15 mouse cellular contexts compared by ENCODE assay signal in genomic region chr6:134211458-134211776, GRCm38 (mm10).
DNase-seq lines count a peak whose midpoint lies in the region; ATAC-seq and TF ChIP-seq lines count a peak whose summit lies in the region.
"Had no signal": no experiment of that assay in that cellular context is flagged by ENCODE, and none has a peak within 500 bp of the region (broad histone marks: within the 10 kb centered on the region; RNA-seq: fewer than 3 reads in every experiment).

No protein-coding gene starts in this region.

- no peaks in the 10 kb centered on the region for H3K36me3 ChIP-seq in lung, embryonic 14.5 days (ENCODE audit: insufficient read depth)
- H3K36me3 ChIP-seq in heart, embryonic 10.5 days = peaks cover 10% of the 10 kb centered on the region; the same call in 1 of the 2 replicates
- H3K36me3 ChIP-seq in hindbrain, embryonic 14.5 days (replicated peaks; ENCODE audit: control insufficient read depth, insufficient read depth) = no peaks in the 10 kb centered on the region
- H3K36me3 ChIP-seq: forebrain, embryonic 10.5 days; liver, embryonic 13.5 days had no signal

- H3K4me3 ChIP-seq in lung, embryonic 14.5 days (ENCODE audit: low read depth, low read length) = no peak overlapping the region
- H3K4me3 ChIP-seq in heart, embryonic 10.5 days = no peak overlapping the region
- H3K4me3 ChIP-seq in hindbrain, embryonic 14.5 days (replicated peaks; ENCODE audit: low read length) = no peak overlapping the region
- H3K4me3 ChIP-seq: forebrain, embryonic 10.5 days; liver, embryonic 13.5 days had no signal

- H3K4me2 ChIP-seq in lung, embryonic 14.5 days = no peak overlapping the region
- H3K4me2 ChIP-seq in hindbrain, embryonic 14.5 days (replicated peaks) = no peak overlapping the region
- H3K4me2 ChIP-seq: liver, embryonic 13.5 days had no signal

- H3K9ac ChIP-seq in lung, embryonic 14.5 days = no peak overlapping the region
- H3K9ac ChIP-seq in hindbrain, embryonic 14.5 days = no peak overlapping the region
- H3K9ac ChIP-seq: liver, embryonic 13.5 days had no signal

- no peaks in the 10 kb centered on the region for H3K9me3 ChIP-seq in lung, embryonic 14.5 days (ENCODE audit: low read depth, low read length)
- no peaks in the 10 kb centered on the region for H3K9me3 ChIP-seq in heart, embryonic 10.5 days
- H3K9me3 ChIP-seq in hindbrain, embryonic 14.5 days (ENCODE audit: control insufficient read depth, low read length) = no peaks in the 10 kb centered on the region
- H3K9me3 ChIP-seq: forebrain, embryonic 10.5 days; liver, embryonic 13.5 days had no signal

- peak; percentile 69 for ATAC-seq in frontal cortex, adult (ENCODE audit: low TSS enrichment)
- ATAC-seq in lung, embryonic 14.5 days (ENCODE audit: insufficient read depth) = no peak
- peak; percentile 20 for ATAC-seq in megakaryocyte progenitor cell, adult 5-6 weeks (replicated peaks; ENCODE audit: poor library complexity)
- no peak for ATAC-seq in hindbrain, embryonic 14.5 days (ENCODE audit: low FRiP score)
- ATAC-seq: hindbrain, postnatal 0 days had no signal

- peaks cover 14% of the 10 kb centered on the region for H3K4me1 ChIP-seq in lung, embryonic 14.5 days (ENCODE audit: insufficient read depth)
- H3K4me1 ChIP-seq in heart, embryonic 10.5 days = peaks cover 52% of the 10 kb centered on the region
- H3K4me1 ChIP-seq in hindbrain, embryonic 14.5 days (replicated peaks; ENCODE audit: control insufficient read depth, insufficient read depth, low read length) = peaks cover 33% of the 10 kb centered on the region

- no peak for DNase-seq in frontal cortex, postnatal 10 days (ENCODE audit: low spot score in 2 of 2)
- DNase-seq in lung, embryonic 14.5 days = peak; percentile 34
- no peak for DNase-seq in lung, postnatal 36 days
- no peak for DNase-seq in heart, embryonic 10.5 days (ENCODE audit: low spot score)
- DNase-seq in hindbrain, embryonic 14.5 days (ENCODE audit: low spot score) = no peak
- no peak for DNase-seq in urinary bladder, adult 2 months (ENCODE audit: low spot score)
- DNase-seq: cerebellum, adult 9-11 months; kidney, postnatal 14 days; liver, embryonic 13.5 days; right cerebral cortex, adult 18-20 months; thymus, adult 2 months had no signal

- WGBS in lung, embryonic 14.5 days = 67% methylated on average over 9 of the region's 9 CpGs
- 53% methylated on average over 9 of the region's 9 CpGs for WGBS in heart, embryonic 10.5 days
- 81% methylated on average over 9 of the region's 9 CpGs for WGBS in hindbrain, embryonic 14.5 days

- TF ChIP-seq CTCF in lung, embryonic 14.5 days (IDR thresholded peaks at IDR 0.05; ENCODE audit: low read depth) = no peak

- no peaks in the 10 kb centered on the region for H3K27me3 ChIP-seq in lung, embryonic 14.5 days (ENCODE audit: insufficient read depth, low read length)
- no peaks in the 10 kb centered on the region for H3K27me3 ChIP-seq in heart, embryonic 10.5 days (ENCODE audit: insufficient read depth, poor library complexity, severe bottlenecking)
- no peaks in the 10 kb centered on the region for H3K27me3 ChIP-seq in hindbrain, embryonic 14.5 days (ENCODE audit: control insufficient read depth, insufficient read depth, low read length)
- H3K27me3 ChIP-seq: liver, embryonic 13.5 days had no signal

- H3K27ac ChIP-seq in lung, embryonic 14.5 days (ENCODE audit: low read depth) = no peak overlapping the region
- H3K27ac ChIP-seq in heart, embryonic 10.5 days = peak overlapping the region; percentile 72; the same call in 1 of the 2 replicates
- no peak overlapping the region for H3K27ac ChIP-seq in hindbrain, embryonic 14.5 days
- H3K27ac ChIP-seq: forebrain, embryonic 10.5 days; hindbrain, postnatal 0 days; liver, embryonic 13.5 days had no signal

Comparison
In these comparisons a context has a peak if more than half of its experiments do, and no peak if none do; other contexts are left out.
1. ATAC-seq: peak in frontal cortex, adult (single experiment) and megakaryocyte progenitor cell, adult 5-6 weeks (single experiment); none in lung, embryonic 14.5 days (single experiment) and hindbrain, embryonic 14.5 days (single experiment).